ENCODE assay signal across 32 mouse cellular contexts in the genomic region with DNA sequence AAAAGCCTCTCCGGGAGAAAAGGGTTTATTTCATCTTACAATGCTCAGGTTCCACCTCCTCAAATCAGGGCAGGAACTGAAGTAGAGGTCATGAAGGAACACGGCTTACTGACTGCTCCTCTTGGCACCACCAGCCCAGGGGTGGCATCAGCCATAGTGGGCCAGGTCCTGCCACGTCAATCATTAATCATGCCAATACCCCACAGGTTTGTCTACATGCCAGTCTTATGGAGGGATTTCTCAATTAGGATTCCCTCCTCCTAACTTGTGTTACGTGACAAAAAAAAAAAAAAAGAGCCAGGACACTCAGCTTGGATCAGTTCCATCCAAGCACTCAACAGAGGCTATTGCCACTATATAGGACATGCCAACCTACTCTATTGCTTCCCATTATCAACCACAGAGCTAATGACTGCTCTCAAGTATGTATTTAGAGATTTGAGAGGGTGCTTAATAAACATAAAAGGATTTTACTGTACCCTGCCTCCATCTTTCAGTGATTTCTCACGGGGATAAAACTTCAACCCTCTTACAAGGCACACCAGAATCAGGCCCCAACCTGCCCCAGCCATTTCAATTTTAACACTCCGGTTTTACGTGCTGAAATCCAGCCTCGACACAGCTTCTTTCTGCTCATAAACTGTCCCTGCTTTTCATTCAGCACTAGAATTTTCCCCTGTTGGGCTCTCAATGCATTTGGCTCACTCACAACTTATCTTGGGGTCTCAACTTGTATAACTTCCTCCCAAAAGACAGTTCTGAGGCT. TPM values are rescaled to one million over a fixed set of nuclear protein-coding genes. Genes with fewer than 3 reads are reported as not detected.
DNase-seq lines count a peak whose midpoint lies in the region; ATAC-seq and TF ChIP-seq lines count a peak whose summit lies in the region.
"Had no signal": no experiment of that assay in that cellular context is flagged by ENCODE, and none has a peak within 500 bp of the region (broad histone marks: within the 10 kb centered on the region; RNA-seq: fewer than 3 reads in every experiment).

No protein-coding gene starts in this region.

- H3K4me1 ChIP-seq in kidney, embryonic 16.5 days (ENCODE audit: insufficient read depth, low read length) = peaks cover 3% of the 10 kb centered on the region; the same call in 1 of the 2 replicates
- H3K4me1 ChIP-seq in lung, postnatal 0 days (ENCODE audit: insufficient read depth, low read depth, low read length) = no peaks in the 10 kb centered on the region
- H3K4me1 ChIP-seq: forebrain, embryonic 10.5 days; forebrain, embryonic 15.5 days; hindbrain, embryonic 12.5 days; megakaryocyte, embryonic 14.5 days; midbrain, embryonic 12.5 days; neural tube, embryonic 12.5 days had no signal

- TF ChIP-seq EP300 in lung, postnatal 0 days (IDR thresholded peaks at IDR 0.05) = no peak

- no peak overlapping the region for H3K27ac ChIP-seq in kidney, embryonic 16.5 days (ENCODE audit: low read length)
- H3K27ac ChIP-seq in lung, postnatal 0 days (ENCODE audit: low read length) = no peak overlapping the region
- H3K27ac ChIP-seq: forebrain, embryonic 10.5 days; forebrain, embryonic 15.5 days; hindbrain, embryonic 12.5 days; midbrain, embryonic 12.5 days; neural tube, embryonic 12.5 days had no signal

- H3K27me3 ChIP-seq in kidney, embryonic 16.5 days (ENCODE audit: insufficient read depth, low read length) = no peaks in the 10 kb centered on the region
- H3K27me3 ChIP-seq in lung, postnatal 0 days (replicated peaks; ENCODE audit: insufficient read depth, low read length) = no peaks in the 10 kb centered on the region
- H3K27me3 ChIP-seq: forebrain, embryonic 15.5 days; hindbrain, embryonic 12.5 days; midbrain, embryonic 12.5 days; neural tube, embryonic 12.5 days had no signal

- ATAC-seq in kidney, embryonic 16.5 days (ENCODE audit: low FRiP score, low TSS enrichment) = no peak
- ATAC-seq in lung, postnatal 0 days = peak; percentile 50
- ATAC-seq in CD4-positive, CD25-positive, alpha-beta regulatory T cell, adult 4 months = no peak
- ATAC-seq: forebrain, embryonic 15.5 days; intestine, embryonic 16.5 days had no signal

- no peaks in the 10 kb centered on the region for H3K36me3 ChIP-seq in kidney, embryonic 16.5 days (ENCODE audit: insufficient read depth, low read length)
- no peaks in the 10 kb centered on the region for H3K36me3 ChIP-seq in lung, postnatal 0 days (ENCODE audit: insufficient read depth, low read length)
- H3K36me3 ChIP-seq: forebrain, embryonic 10.5 days; forebrain, embryonic 15.5 days; hindbrain, embryonic 12.5 days; midbrain, embryonic 12.5 days; neural tube, embryonic 12.5 days had no signal

- WGBS in kidney, embryonic 16.5 days = 84% methylated on average over 8 of the region's 8 CpGs
- WGBS in lung, postnatal 0 days = 62% methylated on average over 8 of the region's 8 CpGs

- H3K4me2 ChIP-seq in kidney, embryonic 16.5 days (replicated peaks; ENCODE audit: low read depth, low read length) = no peak overlapping the region
- no peak overlapping the region for H3K4me2 ChIP-seq in lung, postnatal 0 days (replicated peaks; ENCODE audit: low read depth, low read length)
- H3K4me2 ChIP-seq: forebrain, embryonic 15.5 days; heart, embryonic 11.5 days; hindbrain, embryonic 12.5 days; liver, embryonic 11.5 days; midbrain, embryonic 12.5 days; neural tube, embryonic 12.5 days had no signal

- H3K4me3 ChIP-seq in kidney, embryonic 16.5 days (ENCODE audit: low read length) = no peak overlapping the region
- no peak overlapping the region for H3K4me3 ChIP-seq in lung, postnatal 0 days (ENCODE audit: low read depth, low read length)
- H3K4me3 ChIP-seq: forebrain, embryonic 10.5 days; forebrain, embryonic 15.5 days; hindbrain, embryonic 12.5 days; megakaryocyte, embryonic 14.5 days; midbrain, embryonic 12.5 days; myocyte; neural tube, embryonic 12.5 days had no signal

- H3K9ac ChIP-seq in kidney, embryonic 16.5 days (replicated peaks; ENCODE audit: low read length) = no peak overlapping the region
- H3K9ac ChIP-seq in lung, postnatal 0 days (replicated peaks; ENCODE audit: low read depth) = no peak overlapping the region
- H3K9ac ChIP-seq: forebrain, embryonic 15.5 days; hindbrain, embryonic 12.5 days; midbrain, embryonic 12.5 days; neural tube, embryonic 12.5 days had no signal

- H3K9me3 ChIP-seq in kidney, embryonic 16.5 days (ENCODE audit: low read length) = no peaks in the 10 kb centered on the region
- H3K9me3 ChIP-seq in lung, postnatal 0 days (ENCODE audit: low read length) = no peaks in the 10 kb centered on the region
- H3K9me3 ChIP-seq: forebrain, embryonic 10.5 days; forebrain, embryonic 15.5 days; hindbrain, embryonic 12.5 days; megakaryocyte, embryonic 14.5 days; midbrain, embryonic 12.5 days; neural tube, embryonic 12.5 days had no signal

- peak; percentile 69 to 70 for DNase-seq in kidney, adult 8-10 months
- DNase-seq in lung, postnatal 0 days (ENCODE audit: low spot score) = no peak
- DNase-seq in lung, postnatal 14 days = no peak
- peak; percentile 79 for DNase-seq in gonadal fat pad, adult 2 months (ENCODE audit: low read depth)
- DNase-seq in kidney, postnatal 36 days = peak; percentile 63 to 73
- DNase-seq: adrenal gland, postnatal 25 days; cerebellum, adult 18-20 months; cerebellum, postnatal 14 days; gastrocnemius, postnatal 25 days; heart, adult 18-20 months; heart, postnatal 36 days; retina, postnatal 1 day; right cerebral cortex, postnatal 14 days; thymus, postnatal 14 days had no signal

- no peak for TF ChIP-seq CTCF in lung, postnatal 0 days (IDR thresholded peaks at IDR 0.05)

RNA-seq across cellular contexts. Expression of a gene that starts 6.3 kb away (rescaled TPM):
- 48.8 and 59.4 TPM in 2 replicates for polyA plus RNA-seq in kidney, embryonic 16.5 days (2015; fragmentation: Nextera tagmentation; extraction: Ambion mirVana)
- polyA plus RNA-seq in lung, postnatal 0 days (2015; fragmentation: Nextera tagmentation; extraction: Ambion mirVana) = not detected in 2 replicates
- polyA plus RNA-seq in gonadal fat pad, adult 2 months (2012; rRNA removed) = 0.04 TPM in 1 of 2 replicates, not detected in the other
- polyA plus RNA-seq in CD4-positive, CD25-positive, alpha-beta regulatory T cell, adult 4 months (2017; shearing (Covaris generic)) = not detected
- polyA plus RNA-seq: forebrain, embryonic 10.5 days; heart, embryonic 11.5 days; heart, embryonic 16.5 days; intestine, embryonic 16.5 days; limb, embryonic 11.5 days; liver, embryonic 11.5 days; liver, embryonic 16.5 days; myocyte; small intestine, adult 2 months; stomach, embryonic 14.5 days; urinary bladder, adult 2 months had no signal

RNA-seq across cellular contexts. Expression of a gene that starts 20.5 kb away (rescaled TPM):
- polyA plus RNA-seq in kidney, embryonic 16.5 days (2015; fragmentation: Nextera tagmentation; extraction: Ambion mirVana) = 15.7 and 16.3 TPM in 2 replicates
- 0.20 and 0.56 TPM in 2 replicates for polyA plus RNA-seq in lung, postnatal 0 days (2015; fragmentation: Nextera tagmentation; extraction: Ambion mirVana)
- 0.19 and 0.38 TPM in 2 replicates for polyA plus RNA-seq in gonadal fat pad, adult 2 months (2012; rRNA removed)
- polyA plus RNA-seq in CD4-positive, CD25-positive, alpha-beta regulatory T cell, adult 4 months (2017; shearing (Covaris generic)) = under 1 TPM in 1 of 2 experiments, not detected in 1; 0.12 TPM
- polyA plus RNA-seq: limb, embryonic 11.5 days; myocyte; small intestine, adult 2 months; stomach, embryonic 14.5 days; urinary bladder, adult 2 months had no signal

RNA-seq across cellular contexts. Expression of a gene that starts 52.0 kb away (rescaled TPM):
- polyA plus RNA-seq in kidney, embryonic 16.5 days (2015; fragmentation: Nextera tagmentation; extraction: Ambion mirVana) = 0.11 and 0.14 TPM in 2 replicates
- 0.14 and 0.21 TPM in 2 replicates for polyA plus RNA-seq in lung, postnatal 0 days (2015; fragmentation: Nextera tagmentation; extraction: Ambion mirVana)
- 0.12 and 0.25 TPM in 2 replicates for polyA plus RNA-seq in gonadal fat pad, adult 2 months (2012; rRNA removed)
- polyA plus RNA-seq in CD4-positive, CD25-positive, alpha-beta regulatory T cell, adult 4 months (2017; shearing (Covaris generic)) = not detected
- polyA plus RNA-seq: forebrain, embryonic 10.5 days; liver, embryonic 16.5 days; myocyte had no signal

Comparison
In these comparisons a context has a peak if more than half of its experiments do, and no peak if none do; other contexts are left out.
1. DNase-seq: peak in kidney, adult 8-10 months (2 of 2), gonadal fat pad, adult 2 months (single experiment) and kidney, postnatal 36 days (2 of 2); none in lung, postnatal 0 days (single experiment) and lung, postnatal 14 days (single experiment).
2. RNA of a gene that starts 6.3 kb away (polyA plus RNA-seq): 48.8 to 59.4 TPM in kidney, embryonic 16.5 days; not detected in lung, postnatal 0 days, 0.04 TPM in gonadal fat pad, adult 2 months and not detected in CD4-positive, CD25-positive, alpha-beta regulatory T cell, adult 4 months; every median in the first group is over 10 times any median in the second.
3. RNA of a gene that starts 20.5 kb away (polyA plus RNA-seq): 15.7 to 16.3 TPM in kidney, embryonic 16.5 days; 0.19 to 0.38 TPM in gonadal fat pad, adult 2 months, 0.20 to 0.56 TPM in lung, postnatal 0 days and 0.12 TPM in CD4-positive, CD25-positive, alpha-beta regulatory T cell, adult 4 months; every median in the first group is over 10 times any median in the second.